In the genomic region with DNA sequence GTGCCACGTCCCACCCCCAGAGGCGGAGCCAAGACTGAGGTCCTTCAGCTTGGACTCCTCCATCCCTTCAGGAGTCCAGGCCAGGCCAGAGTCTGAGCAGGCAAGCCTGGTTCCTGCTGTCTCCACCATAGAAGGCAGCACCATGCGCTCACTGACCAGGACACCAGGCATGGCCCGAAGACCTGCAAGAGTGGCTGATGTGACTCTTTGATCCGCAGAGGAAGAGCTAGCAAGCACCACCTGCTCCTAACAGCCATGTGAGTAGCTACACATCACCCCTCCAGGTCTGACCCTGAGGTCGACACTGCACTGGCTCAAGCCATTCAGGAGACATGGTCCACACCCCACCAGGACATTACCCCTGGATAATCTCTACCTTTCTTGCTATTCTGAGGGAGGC, we compare ENCODE assay signal across 18 mouse cellular contexts. TPM values are rescaled to one million over a fixed set of nuclear protein-coding genes. Genes with fewer than 3 reads are reported as not detected.
"Had no signal": no experiment of that assay in that cellular context is flagged by ENCODE, and none has a peak within 500 bp of the region (broad histone marks: within the 10 kb centered on the region; RNA-seq: fewer than 3 reads in every experiment).

No protein-coding gene starts in this region.

- H3K4me2 ChIP-seq: limb, embryonic 12.5 days; liver, embryonic 15.5 days; midbrain, embryonic 11.5 days; midbrain, embryonic 15.5 days; neural tube, embryonic 12.5 days had no signal

- H3K27me3 ChIP-seq: limb, embryonic 12.5 days; midbrain, embryonic 15.5 days; neural tube, embryonic 12.5 days had no signal

- H3K27ac ChIP-seq: layer of hippocampus, adult 2 months; limb, embryonic 12.5 days; liver, embryonic 15.5 days; midbrain, embryonic 15.5 days; neural tube, embryonic 12.5 days had no signal

- H3K4me3 ChIP-seq: layer of hippocampus, adult 2 months; limb, embryonic 12.5 days; liver, embryonic 15.5 days; midbrain, embryonic 15.5 days; neural tube, embryonic 12.5 days had no signal

- DNase-seq: kidney, adult 18-20 months; kidney, postnatal 36 days; lung, adult 2 months; lung, postnatal 36 days; thymus, adult 2 months; thymus, postnatal 25 days had no signal

- H3K9ac ChIP-seq: limb, embryonic 12.5 days; liver, embryonic 15.5 days; midbrain, embryonic 15.5 days; neural tube, embryonic 12.5 days had no signal

- H3K9me3 ChIP-seq: limb, embryonic 12.5 days; liver, embryonic 15.5 days; midbrain, embryonic 15.5 days; neural tube, embryonic 12.5 days had no signal

- H3K4me1 ChIP-seq: midbrain, embryonic 15.5 days; neural tube, embryonic 12.5 days had no signal

- ATAC-seq: lung, postnatal 0 days; midbrain, embryonic 15.5 days had no signal

RNA-seq across cellular contexts. Expression of a gene that starts 1.3 kb away (rescaled TPM):
- total RNA-seq: layer of hippocampus, adult 2 months; layer of hippocampus, postnatal 10 days; left cerebral cortex, postnatal 36 days; liver, adult 2 months; megakaryocyte progenitor cell, adult 5-6 weeks; monocyte, adult 5-6 weeks had no signal
- polyA plus RNA-seq: midbrain, embryonic 11.5 days; neural tube, embryonic 12.5 days had no signal
